Mouse (Mus musculus): ENCODE data around the gene Rab25.
"Not testable (repeated sequence)": the region's sequence is repeated elsewhere in the genome, so short reads cannot be mapped to it uniquely, and the experiment has no call there.

Rab25 gene

GRCm38 (mm10) chr3:88548180-88548917 lies at the start of gene Rab25:
Gene Rab25, minus strand, starts transcription at chr3:88548300.
- peak; percentile 90 for DNase-seq

GRCm38 (mm10) chr3:88596547-88596946 lies 48.4 kb upstream of the Rab25 start:
- not testable (repeated sequence) for DNase-seq

- DNase-seq: peak; percentile 82
Observed at GRCm38 (mm10) chr3:88593893-88594580, 45.9 kb upstream of the Rab25 start.

- peak; percentile 68 for DNase-seq
Observed at GRCm38 (mm10) chr3:88592942-88593576, 45.0 kb upstream of the Rab25 start.

DNA sequence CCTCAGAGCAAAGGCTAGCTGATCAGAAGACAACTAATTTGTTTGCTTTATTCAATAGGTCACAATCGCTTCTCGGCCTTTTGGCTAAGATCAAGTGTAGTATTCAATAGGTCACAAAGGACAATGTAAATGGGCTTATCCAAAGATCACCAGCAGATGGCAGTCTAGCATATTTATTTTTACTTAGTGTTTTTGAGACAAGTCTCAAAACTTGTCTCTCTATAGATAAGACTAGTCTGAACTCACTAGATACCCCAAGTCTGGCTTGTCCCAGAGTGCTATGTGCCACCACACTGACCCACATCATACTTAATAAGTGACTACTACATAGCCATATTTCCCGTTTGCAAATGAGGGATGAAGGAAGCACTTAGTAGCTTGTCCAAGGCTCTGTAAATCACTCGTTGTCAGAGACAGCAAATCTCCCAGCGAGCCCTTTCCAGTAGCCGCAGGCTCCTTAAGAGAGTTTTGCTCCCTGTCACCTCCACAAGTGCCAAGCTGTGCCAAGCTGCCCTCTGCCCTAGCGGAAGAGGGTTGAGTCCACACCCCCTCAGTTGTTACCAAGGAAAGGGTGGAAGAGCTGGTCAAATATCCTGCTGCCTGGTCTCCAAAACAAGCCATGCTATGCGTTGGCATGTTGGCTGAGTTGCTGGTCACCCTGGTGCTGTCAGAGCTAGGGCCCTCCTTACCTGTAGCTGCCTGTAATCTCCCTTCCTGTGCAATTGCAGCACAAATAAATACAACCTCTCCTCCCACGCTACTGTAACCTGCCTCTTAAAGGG lies 44.0 kb upstream of the Rab25 start:
- DNase-seq: peak; percentile 91

DNA sequence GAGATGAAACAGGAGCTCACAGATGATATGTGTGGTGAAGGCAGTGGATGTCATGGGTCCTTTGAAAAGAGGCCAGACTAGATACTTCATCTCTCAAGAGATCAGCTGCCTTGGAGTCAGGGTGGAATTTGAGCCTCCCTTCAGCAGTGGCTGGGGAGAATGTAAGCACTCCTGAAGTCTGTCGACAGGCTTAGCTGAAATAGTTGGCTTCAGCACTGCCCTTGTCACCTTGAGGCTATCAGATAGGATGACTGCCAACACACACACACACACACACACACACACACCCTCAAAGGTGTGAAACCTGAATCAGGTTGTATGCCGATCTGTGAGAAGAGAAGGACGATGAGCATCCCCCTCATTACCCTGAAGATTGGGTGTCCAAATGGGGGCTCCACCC lies 42.9 kb upstream of the Rab25 start:
- peak; percentile 75 for DNase-seq

DNA sequence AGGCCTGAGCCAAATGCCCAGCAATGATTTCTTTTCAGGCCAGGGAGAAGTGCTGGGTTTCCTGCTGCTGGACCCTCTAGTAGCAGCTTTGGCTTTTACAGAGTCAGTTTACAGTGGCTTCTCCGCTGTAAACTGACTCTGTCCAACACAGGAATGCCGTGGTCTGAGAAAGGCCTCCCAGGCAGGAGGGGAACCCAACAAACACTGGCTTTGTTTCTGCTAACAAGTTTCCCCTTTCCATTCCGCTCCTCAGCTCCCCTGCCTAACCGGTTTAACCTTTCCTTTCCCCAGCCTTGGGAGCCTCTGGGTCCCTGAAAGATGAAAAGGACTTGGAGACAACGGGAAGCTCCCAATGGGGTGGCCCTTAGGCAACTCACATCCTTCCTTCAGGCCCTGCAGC lies 42.1 kb upstream of the Rab25 start:
- no peak for DNase-seq

DNA sequence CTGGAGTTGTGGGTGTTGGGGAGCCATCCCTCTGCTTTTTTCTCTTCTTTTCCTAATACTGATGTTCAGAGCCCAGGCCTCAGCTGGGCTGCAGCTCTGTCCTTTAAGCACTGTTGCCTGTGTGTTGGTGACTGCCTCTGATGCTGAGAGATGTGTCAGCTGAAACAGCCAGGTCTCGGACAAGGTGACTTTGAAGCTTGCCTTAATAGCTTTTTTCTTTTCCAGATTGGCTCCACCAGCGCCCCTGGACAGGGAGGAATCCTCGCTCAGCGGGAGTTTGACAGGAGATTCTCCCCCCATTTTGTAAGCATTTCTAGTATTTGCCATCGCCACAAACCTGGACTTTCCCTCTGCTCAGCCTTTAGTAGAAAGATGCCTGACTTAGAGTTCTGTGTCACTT lies 38.5 kb upstream of the Rab25 start:
- no peak for DNase-seq

- DNase-seq: peak; percentile 54
Observed at GRCm38 (mm10) chr3:88585769-88586168, 37.7 kb upstream of the Rab25 start.

DNA sequence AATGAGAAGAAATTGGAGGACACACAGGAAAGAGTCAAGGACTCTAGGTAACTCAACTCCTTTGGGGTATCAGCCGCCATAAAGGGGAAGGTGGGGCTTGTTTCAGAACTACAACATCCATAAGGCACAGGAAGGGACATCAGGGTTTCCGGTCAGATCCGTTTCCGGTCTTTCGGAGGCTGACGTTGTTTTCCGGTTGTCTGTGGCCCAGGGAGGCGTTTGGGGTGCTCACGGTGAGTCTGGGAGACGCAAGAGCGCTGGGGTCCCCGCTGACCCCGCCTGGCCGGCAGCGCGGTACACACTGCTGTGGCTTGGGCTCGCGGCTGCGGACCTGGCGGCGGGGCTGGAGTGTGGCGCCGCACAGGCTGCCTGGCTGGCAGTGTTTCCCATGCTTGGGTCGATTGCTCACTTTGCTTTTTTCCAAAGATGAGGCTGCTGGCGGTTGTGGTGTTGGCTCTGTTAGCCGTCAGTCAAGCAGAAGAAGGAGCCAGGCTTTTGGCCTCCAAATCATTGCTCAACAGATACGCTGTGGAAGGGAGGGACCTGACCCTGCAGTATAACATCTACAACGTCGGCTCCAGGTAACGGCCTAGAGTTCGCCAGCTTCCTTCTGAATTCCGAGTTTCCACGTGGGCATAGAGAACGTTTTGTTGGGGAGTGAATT lies 31.5 kb upstream of the Rab25 start:
- DNase-seq: peak; percentile 90

GRCm38 (mm10) chr3:88578498-88579424 lies 30.7 kb upstream of the Rab25 start:
- no peak for DNase-seq

- DNase-seq: not testable (repeated sequence)
Observed at GRCm38 (mm10) chr3:88577846-88578245, 29.7 kb upstream of the Rab25 start.

DNA sequence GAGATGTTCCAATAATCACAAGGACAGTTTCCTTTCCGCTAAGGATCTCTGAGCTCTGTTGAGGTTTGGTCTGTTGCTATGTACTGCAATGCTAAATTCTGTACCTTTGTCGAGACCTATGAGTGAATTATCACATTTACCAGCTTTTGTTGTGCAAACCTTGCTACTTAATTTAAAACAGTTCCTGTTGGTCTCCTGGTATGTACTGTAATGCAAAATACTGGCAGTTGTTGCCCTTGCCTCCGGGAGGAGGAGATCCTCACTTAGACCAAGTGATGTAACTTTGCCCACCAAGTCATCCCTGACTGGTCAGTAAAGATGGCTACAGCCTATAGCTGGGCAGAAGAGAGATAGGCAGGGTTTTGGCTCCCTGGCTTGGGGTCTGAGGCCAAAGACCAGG lies 27.4 kb upstream of the Rab25 start, which contains the start of gene Ssr2:
TSS of gene Ssr2 (plus strand) at position 337 of the 400 bp plus-strand sequence.
- DNase-seq: no peak

DNA sequence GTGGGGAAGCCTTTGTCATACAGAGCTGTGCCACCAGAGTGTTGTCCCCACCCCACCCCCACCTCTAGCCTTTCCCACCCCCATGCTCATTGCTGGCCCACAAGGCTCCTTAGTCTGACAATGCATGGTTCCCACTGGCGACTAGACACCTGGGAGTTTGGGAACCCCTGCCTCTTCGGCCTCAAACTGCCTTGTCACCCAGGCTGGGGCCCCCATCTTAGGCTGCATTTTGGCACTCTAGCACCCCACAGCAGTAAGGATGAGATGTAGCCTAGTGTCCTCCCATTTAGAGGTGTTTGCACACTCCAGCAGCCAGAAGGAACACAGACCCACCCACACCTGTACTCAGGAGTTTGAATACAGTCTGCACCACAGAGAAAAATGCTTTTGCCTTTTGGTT lies 25.7 kb upstream of the Rab25 start:
- DNase-seq: no peak

DNA sequence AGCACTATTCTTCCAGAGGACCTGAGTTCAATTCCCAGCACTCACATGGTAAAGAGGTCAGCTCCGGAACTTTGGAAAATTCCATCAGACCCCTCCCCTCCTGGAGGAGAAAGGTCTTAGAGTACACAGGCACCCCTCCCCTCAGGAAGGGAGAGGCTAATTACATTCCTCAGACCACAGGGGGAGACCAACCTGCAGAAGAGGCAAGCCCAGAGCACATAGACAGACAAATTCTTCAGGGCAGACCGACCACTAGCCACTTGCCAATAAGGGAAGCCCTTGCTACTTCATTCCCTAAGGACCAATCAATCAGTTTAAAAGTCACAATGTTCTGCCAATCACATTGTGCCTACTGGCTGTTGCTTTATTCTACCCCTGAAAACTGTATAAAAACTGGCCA lies 24.7 kb upstream of the Rab25 start:
- DNase-seq: no peak

- DNase-seq: no peak
Observed at GRCm38 (mm10) chr3:88571856-88572255, 23.8 kb upstream of the Rab25 start.

- no peak for DNase-seq
Observed at GRCm38 (mm10) chr3:88570341-88570740, 22.2 kb upstream of the Rab25 start.

GRCm38 (mm10) chr3:88569694-88570093 lies 21.6 kb upstream of the Rab25 start:
- DNase-seq: peak; percentile 27

DNA sequence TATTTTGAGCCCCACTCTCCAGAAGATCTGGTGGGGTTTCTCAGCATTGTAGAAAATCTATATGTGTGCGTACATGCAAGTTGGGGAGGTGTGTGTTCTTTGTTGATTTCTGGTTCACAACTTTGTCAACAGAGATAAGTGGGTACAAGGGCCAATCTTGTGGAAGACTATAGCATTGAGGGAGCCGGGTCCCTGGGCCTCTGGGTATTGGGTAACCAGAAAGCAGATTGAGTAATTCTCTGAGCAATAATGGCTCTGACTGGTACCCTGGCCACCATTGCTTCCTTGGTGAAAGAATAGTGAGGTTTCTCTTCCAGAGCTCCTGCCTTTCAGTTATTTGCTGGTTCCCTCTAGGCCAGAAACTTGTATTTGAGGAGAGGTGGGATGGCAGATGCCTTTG lies 21.0 kb upstream of the Rab25 start:
- DNase-seq: no peak

DNA sequence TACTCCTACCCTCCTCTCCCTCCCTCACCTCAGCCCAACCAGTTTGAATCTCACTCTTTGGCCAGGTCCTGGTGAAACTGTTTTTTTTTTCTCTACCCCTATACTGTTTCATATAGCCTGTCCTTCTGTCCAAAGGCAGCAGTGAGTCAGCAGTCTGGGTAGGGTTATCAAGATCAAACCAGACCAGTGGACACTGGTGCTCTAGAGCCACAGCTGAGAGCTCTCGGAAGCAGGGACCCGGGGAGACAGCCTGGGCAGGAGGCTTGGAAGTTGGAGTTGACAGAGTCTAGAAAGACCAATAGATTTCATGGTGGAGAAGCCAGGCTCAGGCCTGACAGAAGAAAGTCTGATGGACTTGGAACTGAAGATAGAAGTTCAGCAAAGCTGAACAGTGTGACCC lies 20.5 kb upstream of the Rab25 start:
- DNase-seq: no peak

GRCm38 (mm10) chr3:88567892-88568291 lies 19.8 kb upstream of the Rab25 start:
- DNase-seq: peak; percentile 48

Measured in lung, postnatal 36 days (tissue).